Mouse (Mus musculus): ENCODE data around the gene Antxr1.

DNA sequence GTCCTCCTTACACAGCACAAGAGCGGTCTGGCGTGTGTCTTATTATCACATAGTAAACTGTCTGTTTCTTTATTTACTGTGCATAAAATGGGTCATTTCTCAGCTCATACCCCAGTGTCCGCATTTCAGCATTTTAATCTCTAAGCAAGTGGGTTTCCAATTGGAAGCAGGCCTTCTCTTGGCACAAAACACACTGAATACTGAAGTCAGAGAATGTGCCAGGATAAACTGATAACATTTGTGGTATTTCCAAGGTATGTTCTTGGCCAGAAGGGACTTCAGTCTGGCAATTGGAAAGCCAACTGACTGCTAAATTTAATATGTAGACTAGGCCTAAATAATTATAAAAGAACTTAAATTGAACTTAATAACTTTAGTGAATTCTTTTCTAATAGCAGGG is 84.9 kb downstream of the Antxr1 start:
- no peak for TF ChIP-seq CTCF (IDR thresholded peaks at IDR 0.05; ENCODE audit: borderline replicate concordance, insufficient read depth, low read length)
- no peak for TF ChIP-seq POLR2A (IDR thresholded peaks at IDR 0.05; ENCODE audit: low read depth, low read length)

Measured in embryonic fibroblast, embryonic 13.5 days (primary cell).